Mouse (Mus musculus) E14TG2a.4 (cell line): ENCODE results near the gene Cntrob.

Experiments used
- CTCF ChIP-seq: conservative IDR thresholded peaks from 2 replicates; pipeline ENCODE4 v1.5.1; 2014; ENCODE audit warnings: low read length
- NANOG ChIP-seq: IDR thresholded peaks from 2 replicates; pipeline ENCODE4 v1.6.1; 2014; ENCODE audit warnings: borderline replicate concordance, low read length, mixed read lengths
- POU5F1 ChIP-seq: IDR thresholded peaks from 2 replicates; pipeline ENCODE4 v1.6.1; 2014; ENCODE audit warnings: low read length, borderline replicate concordance

GRCm38 (mm10) chr11:69264276-69264675, 59.3 kb downstream of the Cntrob start:
- TF ChIP-seq CTCF (no peak), NANOG (no peak), POU5F1 (no peak)
